9 mouse cellular contexts compared by ENCODE assay signal in the genomic region with DNA sequence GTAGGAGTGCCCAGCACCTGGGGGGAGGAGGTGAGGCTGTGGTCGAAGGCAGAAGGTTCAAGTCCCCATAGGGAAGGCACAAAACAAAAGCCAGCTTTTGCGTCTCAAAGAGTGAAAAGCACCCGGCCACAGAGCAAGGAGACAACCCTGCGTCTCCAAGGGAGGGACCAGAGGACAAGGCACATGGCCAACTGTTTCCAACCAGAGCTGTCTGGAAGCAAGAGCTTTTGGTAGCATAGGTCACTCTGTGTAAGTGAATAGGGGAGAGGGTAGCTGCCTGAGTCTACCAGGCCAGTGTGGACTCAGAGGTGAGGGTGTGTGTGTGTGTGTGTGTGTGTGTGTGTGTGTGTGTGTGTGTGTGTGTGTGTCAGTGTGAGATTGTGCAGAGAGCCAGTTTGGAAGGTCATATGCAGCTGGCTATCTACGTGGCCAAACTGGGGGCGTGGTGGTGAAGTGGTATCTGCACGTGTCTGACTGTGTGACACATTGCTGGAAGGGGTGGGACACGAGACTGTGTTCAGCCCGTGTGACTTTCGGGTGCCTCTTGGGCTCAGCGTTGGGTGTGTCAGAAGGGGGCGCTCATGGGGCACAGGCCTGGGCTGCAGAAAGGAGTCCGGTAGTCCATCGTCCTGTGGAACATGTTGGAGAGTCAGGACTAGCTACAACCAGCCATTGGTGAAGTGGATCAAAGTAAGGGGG. TPM values are rescaled to one million over a fixed set of nuclear protein-coding genes. Genes with fewer than 3 reads are reported as not detected.
DNase-seq lines count a peak whose midpoint lies in the region.
"Had no signal": no experiment of that assay in that cellular context is flagged by ENCODE, and none has a peak within 500 bp of the region (broad histone marks: within the 10 kb centered on the region; RNA-seq: fewer than 3 reads in every experiment).

No protein-coding gene starts in this region.

- peak; percentile 41 for DNase-seq in ovary, postnatal 14 days (ENCODE audit: low spot score)
- DNase-seq in ovary, postnatal 10 days (ENCODE audit: low spot score): no peak
- DNase-seq in c-Kit-positive CD71-positive TER-119-negative erythroid progenitor cells, embryonic 14.5 days (ENCODE audit: low read depth): peak; percentile 16
- peak; percentile 85 for DNase-seq in heart, postnatal 25 days (ENCODE audit: low spot score)
- DNase-seq in lung, postnatal 10 days: peak; percentile 84
- no peak for DNase-seq in T-cell, adult 2 months (ENCODE audit: low spot score)
- no peak for DNase-seq in neural tube, embryonic 10.5 days (ENCODE audit: extremely low spot score, low spot score)
- DNase-seq in layer of hippocampus, postnatal 14 days (ENCODE audit: low spot score in 2 of 2): no peak

- intact Hi-C loops in heart, postnatal 25 days (cut with DNase I): no loop called here

RNA-seq across cellular contexts. Expression of a gene that starts 47.1 kb away (rescaled TPM):
- under 1 TPM; 0.29 to 0.39 TPM for total RNA-seq in heart, postnatal 25 days (2021)
- total RNA-seq in layer of hippocampus, postnatal 14 days (2021): under 1 TPM in 1 of 2 experiments, not detected in 1; 0.12 TPM
- total RNA-seq: neutrophil, adult 5-6 weeks had no signal

Comparison
In these comparisons a context has a peak if more than half of its experiments do, and no peak if none do; other contexts are left out.
1. DNase-seq: peak in ovary, postnatal 14 days (single experiment), c-Kit-positive CD71-positive TER-119-negative erythroid progenitor cells, embryonic 14.5 days (single experiment), heart, postnatal 25 days (single experiment) and lung, postnatal 10 days (single experiment); none in ovary, postnatal 10 days (single experiment), T-cell, adult 2 months (single experiment), neural tube, embryonic 10.5 days (single experiment) and layer of hippocampus, postnatal 14 days (0 of 2).